Mouse (Mus musculus): Measurements from ENCODE around the gene Gm3194. TPM values are rescaled to one million over a fixed set of nuclear protein-coding genes. Genes with fewer than 3 reads are reported as not detected.
"Not testable (repeated sequence)": the region's sequence is repeated elsewhere in the genome, so short reads cannot be mapped to it uniquely, and the experiment has no call there.

Gene Gm3194
- polyA plus RNA-seq (2015; fragmentation: Nextera tagmentation; extraction: Ambion mirVana), result 0.84 and 0.97 TPM in 2 replicates

- WGBS, result no CpG with 5 or more reads among the region's 3 CpGs
- H3K36me3 ChIP-seq; H3K4me2 ChIP-seq; H3K4me3 ChIP-seq; H3K27me3 ChIP-seq; H3K27ac ChIP-seq; ATAC-seq (ENCODE audit: insufficient number of reproducible peaks, insufficient read depth, low FRiP score, low TSS enrichment, low read depth); H3K9me3 ChIP-seq; H3K4me1 ChIP-seq; H3K9ac ChIP-seq: not testable (repeated sequence)
Observed at GRCm38 (mm10) chr14:5455367-5455766, at the start of gene Gm3194. Gene Gm3194, minus strand, starts transcription at chr14:5455467.

- H3K4me3 ChIP-seq; H3K9me3 ChIP-seq; H3K4me2 ChIP-seq; H3K27ac ChIP-seq; H3K36me3 ChIP-seq; ATAC-seq (ENCODE audit: insufficient number of reproducible peaks, insufficient read depth, low FRiP score, low TSS enrichment, low read depth); H3K9ac ChIP-seq; H3K27me3 ChIP-seq; H3K4me1 ChIP-seq: not testable (repeated sequence)
- WGBS, result no CpG with 5 or more reads among the region's 35 CpGs
Observed at GRCm38 (mm10) chr14:5501374-5501773, 46.1 kb upstream of the Gm3194 start, which contains the start of gene Gm3488. Gene Gm3488, plus strand, starts transcription at chr14:5501674.

GRCm38 (mm10) chr14:5483907-5484306 lies 28.6 kb upstream of the Gm3194 start, which contains the start of gene Gm3187:
Gene Gm3187, plus strand, starts transcription at chr14:5484207.
- not testable (repeated sequence) for H3K9ac ChIP-seq; H3K4me1 ChIP-seq; H3K27ac ChIP-seq; H3K4me2 ChIP-seq; H3K4me3 ChIP-seq; H3K9me3 ChIP-seq; ATAC-seq (ENCODE audit: insufficient number of reproducible peaks, insufficient read depth, low FRiP score, low TSS enrichment, low read depth); H3K36me3 ChIP-seq; H3K27me3 ChIP-seq
- WGBS, result 89% methylated on average over 4 of the region's 5 CpGs

- not testable (repeated sequence) for H3K4me3 ChIP-seq; ATAC-seq (ENCODE audit: insufficient number of reproducible peaks, insufficient read depth, low FRiP score, low TSS enrichment, low read depth)
- no CpG with 5 or more reads among the region's 3 CpGs for WGBS
Observed at GRCm38 (mm10) chr14:5477730-5478129, 22.5 kb upstream of the Gm3194 start, which contains the start of gene Gm8246. Gene Gm8246, minus strand, starts transcription at chr14:5477830.

GRCm38 (mm10) chr14:5460469-5460868 lies 5.2 kb upstream of the Gm3194 start:
- not testable (repeated sequence) for H3K9me3 ChIP-seq; H3K4me2 ChIP-seq; H3K36me3 ChIP-seq; H3K9ac ChIP-seq; H3K27me3 ChIP-seq; H3K4me3 ChIP-seq; H3K4me1 ChIP-seq; ATAC-seq (ENCODE audit: insufficient number of reproducible peaks, insufficient read depth, low FRiP score, low TSS enrichment, low read depth); H3K27ac ChIP-seq
- WGBS, result no CpG with 5 or more reads among the region's 19 CpGs

More at GRCm38 (mm10) chr14:5477730-5478129, 22.5 kb upstream of the Gm3194 start, which contains the start of gene Gm8246:
- not testable (repeated sequence) for H3K27ac ChIP-seq, H3K4me2 ChIP-seq, H3K27me3 ChIP-seq, H3K9me3 ChIP-seq, H3K36me3 ChIP-seq, H3K4me1 ChIP-seq, H3K9ac ChIP-seq

- not testable (repeated sequence) for H3K9ac ChIP-seq; ATAC-seq (ENCODE audit: insufficient number of reproducible peaks, insufficient read depth, low FRiP score, low TSS enrichment, low read depth); H3K36me3 ChIP-seq; H3K27me3 ChIP-seq; H3K9me3 ChIP-seq; H3K27ac ChIP-seq; H3K4me3 ChIP-seq; H3K4me1 ChIP-seq; H3K4me2 ChIP-seq
- WGBS, result no CpG with 5 or more reads among the region's 37 CpGs
Observed at GRCm38 (mm10) chr14:5388949-5389348, 66.3 kb downstream of the Gm3194 start, which contains the start of gene Gm3500. Gene Gm3500, minus strand, starts transcription at chr14:5389049.

Other genes starting within 250 kb of the Gm3194 start
- not detected in 2 replicates for gene Gm3526, start 194.9 kb downstream of the Gm3194 start, polyA plus RNA-seq (2015; fragmentation: Nextera tagmentation; extraction: Ambion mirVana)
- not detected in 2 replicates for gene Gm3542, start 120.5 kb downstream of the Gm3194 start, polyA plus RNA-seq (2015; fragmentation: Nextera tagmentation; extraction: Ambion mirVana)
- gene Gm3500, start 66.4 kb downstream of the Gm3194 start, polyA plus RNA-seq (2015; fragmentation: Nextera tagmentation; extraction: Ambion mirVana), result 0.15 and 0.37 TPM in 2 replicates
- gene Gm8246, start 22.4 kb upstream of the Gm3194 start, polyA plus RNA-seq (2015; fragmentation: Nextera tagmentation; extraction: Ambion mirVana), result not detected in 2 replicates
- gene Gm3187, start 28.7 kb upstream of the Gm3194 start, polyA plus RNA-seq (2015; fragmentation: Nextera tagmentation; extraction: Ambion mirVana), result not detected in 2 replicates
- gene Gm3488, start 46.2 kb upstream of the Gm3194 start, polyA plus RNA-seq (2015; fragmentation: Nextera tagmentation; extraction: Ambion mirVana), result 0.83 and 0.90 TPM in 2 replicates
- not detected in 2 replicates for gene Gm3532, start 83.0 kb upstream of the Gm3194 start, polyA plus RNA-seq (2015; fragmentation: Nextera tagmentation; extraction: Ambion mirVana)
- not detected in 2 replicates for gene Gm8265, start 177.6 kb upstream of the Gm3194 start, polyA plus RNA-seq (2015; fragmentation: Nextera tagmentation; extraction: Ambion mirVana)
- not detected in 2 replicates for gene Gm9603, start 232.0 kb upstream of the Gm3194 start, polyA plus RNA-seq (2015; fragmentation: Nextera tagmentation; extraction: Ambion mirVana)